Mouse (Mus musculus) left cerebral cortex, adult 9 months (tissue): ENCODE measurements around the gene Rapgef4.

Experiments
- DNase-seq, 2 experiments: peaks; one replicate each; pipeline ENCODE4 v3.0.0; 2022; ENCODE audit warnings: low spot score in 2 of 2

Gene Rapgef4

GRCm38 (mm10) chr2:72074999-72075561 lies 94.0 kb downstream of the Rapgef4 start:
- DNase-seq, result no peak

DNA sequence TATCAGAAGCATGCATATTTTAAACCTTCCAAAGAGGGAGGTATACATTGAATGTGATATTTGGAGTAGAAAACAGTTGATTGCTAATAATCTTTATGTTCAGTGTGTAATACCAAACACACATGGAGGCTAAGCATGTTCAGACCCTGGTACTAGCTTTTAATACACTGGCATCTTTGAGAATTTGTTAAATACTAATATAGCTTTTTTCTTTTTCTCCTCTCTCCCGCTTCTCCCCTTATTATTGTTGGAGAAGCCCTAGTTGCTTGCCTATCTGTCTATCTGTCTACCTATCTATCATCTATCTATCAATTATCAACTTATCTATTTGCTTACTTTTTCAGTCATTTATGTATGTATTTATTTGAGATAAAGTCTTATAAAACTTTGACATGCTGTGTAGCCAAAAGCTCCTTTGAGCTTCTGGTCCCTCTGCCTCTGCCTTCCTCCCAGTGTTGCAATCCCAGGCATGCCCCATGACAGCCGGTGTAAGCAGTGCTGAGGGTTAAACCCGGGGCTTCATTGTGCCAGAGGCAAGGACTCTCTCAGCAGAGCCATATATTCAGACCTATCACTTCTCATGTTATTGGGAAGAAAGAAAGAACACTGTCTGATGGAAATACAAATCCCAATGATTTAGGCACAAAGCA lies 96.6 kb downstream of the Rapgef4 start:
- DNase-seq, result no peak

- DNase-seq, result no peak
Measured at GRCm38 (mm10) chr2:72078140-72078521, 97.1 kb downstream of the Rapgef4 start.

GRCm38 (mm10) chr2:72079110-72079509 lies 98.1 kb downstream of the Rapgef4 start:
- no peak for DNase-seq

GRCm38 (mm10) chr2:72082846-72083245 lies 101.8 kb downstream of the Rapgef4 start:
- DNase-seq, result no peak

GRCm38 (mm10) chr2:72088886-72089285 lies 107.8 kb downstream of the Rapgef4 start:
- no peak for DNase-seq

DNA sequence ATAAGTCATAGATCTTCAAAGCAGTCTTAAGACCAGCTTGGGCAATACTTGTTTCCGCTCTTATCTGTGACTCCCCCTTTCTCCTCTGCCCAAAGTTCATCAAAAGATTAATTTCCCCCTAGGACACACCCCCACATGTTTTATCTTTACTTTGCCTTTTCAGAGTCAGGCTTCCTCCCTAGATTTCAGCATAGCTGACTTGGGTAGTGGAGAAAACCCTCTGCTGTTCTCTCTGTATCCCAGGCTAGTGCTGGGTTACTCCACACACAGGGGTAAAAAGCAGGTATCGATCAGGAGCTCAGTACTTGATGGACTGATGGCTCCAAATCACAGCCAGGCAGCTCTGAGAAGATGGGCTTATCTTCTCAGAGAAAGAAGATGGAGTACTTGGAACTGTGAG lies 109.0 kb downstream of the Rapgef4 start:
- DNase-seq, result no peak

DNA sequence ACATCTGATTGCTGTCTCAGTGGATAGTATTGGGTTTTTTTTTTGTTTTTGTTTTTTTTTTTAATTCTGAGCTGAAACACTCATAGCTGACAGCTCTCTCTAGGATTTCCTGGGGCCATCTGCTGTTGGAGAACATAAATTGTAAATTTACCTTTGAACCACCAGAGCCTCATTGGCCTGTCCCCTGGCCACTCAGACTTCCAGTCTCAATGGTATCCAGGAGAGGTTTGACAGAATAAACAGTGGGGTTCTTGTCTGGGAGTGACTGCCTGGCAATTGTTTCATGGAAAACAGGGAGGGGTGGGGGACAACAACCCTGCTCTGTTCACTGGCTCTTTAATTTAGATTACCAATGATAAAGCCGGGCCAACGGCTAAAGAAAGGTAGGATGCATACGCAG lies 111.0 kb downstream of the Rapgef4 start:
- DNase-seq, result no peak

- DNase-seq, result no peak
Measured at GRCm38 (mm10) chr2:72093402-72094037, 112.5 kb downstream of the Rapgef4 start.

GRCm38 (mm10) chr2:72094038-72094437 lies 113.0 kb downstream of the Rapgef4 start:
- DNase-seq, result no peak

GRCm38 (mm10) chr2:72094446-72094845 lies 113.4 kb downstream of the Rapgef4 start:
- DNase-seq, result no peak

DNA sequence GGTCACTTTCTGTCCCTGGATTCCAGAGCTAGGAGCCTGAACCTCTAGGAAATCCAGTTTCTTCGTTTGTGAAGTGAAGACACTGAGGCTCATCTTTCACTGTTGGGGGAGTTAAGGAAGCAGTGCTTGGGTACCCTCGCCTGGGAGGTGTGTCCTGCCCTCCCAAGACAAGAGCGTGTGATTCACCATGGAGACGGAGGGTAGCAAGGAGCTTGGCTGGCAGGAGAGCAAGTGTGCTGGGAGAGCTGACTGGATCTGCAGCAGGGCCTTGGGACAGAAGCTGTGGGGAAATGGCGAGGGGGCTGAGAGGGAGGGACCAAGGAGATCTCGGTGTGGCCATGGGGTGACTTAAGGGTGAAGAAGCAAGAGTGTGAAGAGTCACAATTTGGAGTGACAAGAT lies 114.0 kb downstream of the Rapgef4 start:
- no peak for DNase-seq

DNA sequence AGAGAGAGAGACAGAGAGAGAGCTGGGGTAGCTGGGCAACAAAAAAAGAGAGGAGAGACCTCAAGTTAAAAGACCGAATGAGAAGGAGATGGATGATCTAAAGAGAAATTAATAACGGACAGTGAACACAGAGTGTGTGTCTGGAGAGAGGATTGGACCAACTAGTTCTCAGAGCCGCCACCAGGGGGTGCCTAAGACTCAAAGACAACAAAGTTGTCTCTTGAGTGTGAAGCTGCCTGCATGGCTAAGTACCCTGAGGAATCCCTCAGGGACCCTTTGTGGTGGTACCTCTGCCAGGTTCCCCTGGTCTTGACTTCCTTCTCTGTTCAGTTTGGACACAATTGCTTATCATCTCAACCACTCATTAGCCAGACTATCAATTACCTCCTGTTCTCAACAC lies 115.3 kb downstream of the Rapgef4 start:
- no peak for DNase-seq

GRCm38 (mm10) chr2:72098366-72098765 lies 117.3 kb downstream of the Rapgef4 start:
- DNase-seq, result no peak

DNA sequence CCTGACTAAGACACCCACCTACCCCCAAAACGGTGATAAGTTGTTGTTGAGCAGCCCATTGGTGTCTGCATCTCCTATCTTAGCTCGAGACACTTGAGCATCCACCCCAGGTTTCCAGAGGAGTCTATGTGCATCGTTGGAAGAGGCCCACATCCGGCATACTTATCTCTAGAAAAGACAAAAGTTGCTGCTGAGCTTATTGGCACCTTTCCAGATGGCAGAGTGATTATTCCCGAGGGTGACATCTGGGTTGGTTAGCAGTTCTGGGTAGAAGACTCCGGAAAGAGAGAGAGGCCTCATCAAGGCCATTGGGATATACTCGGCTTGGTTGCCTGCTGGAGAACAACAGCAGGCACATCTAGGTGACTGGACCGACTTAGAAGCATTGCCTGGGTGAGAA lies 123.6 kb downstream of the Rapgef4 start:
- DNase-seq, result no peak

DNA sequence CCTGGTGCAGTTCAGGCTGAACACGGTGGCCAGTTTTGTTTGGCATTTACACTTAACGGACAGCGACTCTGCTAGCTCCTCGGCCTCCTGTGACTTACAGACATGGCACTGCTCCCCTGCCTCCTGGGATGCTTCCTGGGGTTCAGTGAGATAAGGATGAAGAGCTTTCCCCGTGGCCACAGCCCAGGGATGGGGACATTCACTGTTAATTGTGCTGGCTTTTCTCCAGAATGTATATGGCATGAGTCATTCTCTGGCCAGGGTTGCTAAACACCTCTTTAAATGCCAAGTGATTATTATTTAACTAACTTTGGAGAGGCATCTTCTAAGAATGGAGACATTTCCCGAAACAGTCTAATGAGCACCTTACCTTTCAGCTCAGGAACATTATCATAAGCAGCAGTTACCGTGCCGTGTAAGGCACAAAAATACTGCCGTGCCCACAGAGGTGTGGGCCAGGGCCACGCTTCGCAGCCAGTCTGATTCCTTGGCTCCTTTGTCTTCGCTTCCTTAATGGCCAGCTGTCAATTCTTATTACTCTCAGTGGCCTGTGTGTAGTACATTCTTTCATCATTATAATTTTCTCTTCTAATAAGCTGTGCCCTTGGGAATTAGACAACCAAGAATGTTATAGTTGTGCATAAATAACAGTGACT lies 126.6 kb downstream of the Rapgef4 start:
- DNase-seq, result no peak

GRCm38 (mm10) chr2:72108448-72109312 lies 127.6 kb downstream of the Rapgef4 start:
- no peak for DNase-seq

GRCm38 (mm10) chr2:72110404-72110803 lies 129.4 kb downstream of the Rapgef4 start:
- DNase-seq, result no peak

- no peak for DNase-seq
Measured at GRCm38 (mm10) chr2:72113716-72114115, 132.7 kb downstream of the Rapgef4 start.

- no peak for DNase-seq
Measured at GRCm38 (mm10) chr2:72114148-72114559, 133.1 kb downstream of the Rapgef4 start.

DNA sequence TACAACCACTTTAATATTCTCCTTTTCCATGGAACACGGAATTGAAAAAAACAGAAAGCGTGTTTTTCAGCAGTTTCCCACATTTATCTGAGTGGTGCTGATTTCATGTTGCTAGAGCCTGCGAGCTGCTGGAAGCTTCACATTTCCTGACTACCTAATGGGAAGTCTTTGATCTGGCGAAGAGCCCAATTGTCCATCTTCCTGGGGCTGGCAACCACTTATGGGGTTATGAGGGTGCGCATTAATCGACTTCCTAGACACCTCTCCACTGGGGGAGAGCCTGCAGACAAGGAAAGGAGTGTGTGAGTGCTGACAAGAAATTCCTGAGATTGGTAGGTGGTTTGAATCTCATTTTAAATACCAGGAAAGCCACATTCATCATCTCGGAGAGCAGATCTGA lies 135.1 kb downstream of the Rapgef4 start:
- DNase-seq, result no peak

DNA sequence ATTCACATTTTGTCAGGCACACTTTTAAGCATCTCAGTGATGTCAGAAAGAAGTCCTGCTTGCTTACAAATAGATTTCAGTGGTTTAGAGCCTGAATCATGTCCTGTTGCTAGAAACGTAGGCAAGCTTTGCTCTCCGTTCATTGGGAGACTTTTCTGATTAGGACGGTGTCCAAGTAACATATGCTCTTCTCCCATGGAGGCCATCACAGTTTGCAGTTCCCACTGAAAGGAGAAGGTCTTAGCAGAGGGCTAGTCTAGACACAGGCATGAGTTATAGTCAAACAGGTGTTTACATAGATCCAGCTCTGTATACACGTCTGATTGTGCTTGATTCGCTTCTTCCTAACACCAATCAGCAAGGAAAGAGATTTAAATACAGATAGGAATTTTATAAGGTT lies 135.7 kb downstream of the Rapgef4 start:
- DNase-seq, result no peak
